Mouse (Mus musculus): ENCODE results near the gene Ctdspl2. TPM values are rescaled to one million over a fixed set of nuclear protein-coding genes. Genes with fewer than 3 reads are reported as not detected.
"Not testable (repeated sequence)": the region's sequence is repeated elsewhere in the genome, so short reads cannot be mapped to it uniquely, and the experiment has no call there.

Ctdspl2 gene
- 22.1 and 23.8 TPM in 2 replicates for polyA plus RNA-seq (2012; ENCODE audit: insufficient read depth, insufficient read length, missing spikeins)

DNA sequence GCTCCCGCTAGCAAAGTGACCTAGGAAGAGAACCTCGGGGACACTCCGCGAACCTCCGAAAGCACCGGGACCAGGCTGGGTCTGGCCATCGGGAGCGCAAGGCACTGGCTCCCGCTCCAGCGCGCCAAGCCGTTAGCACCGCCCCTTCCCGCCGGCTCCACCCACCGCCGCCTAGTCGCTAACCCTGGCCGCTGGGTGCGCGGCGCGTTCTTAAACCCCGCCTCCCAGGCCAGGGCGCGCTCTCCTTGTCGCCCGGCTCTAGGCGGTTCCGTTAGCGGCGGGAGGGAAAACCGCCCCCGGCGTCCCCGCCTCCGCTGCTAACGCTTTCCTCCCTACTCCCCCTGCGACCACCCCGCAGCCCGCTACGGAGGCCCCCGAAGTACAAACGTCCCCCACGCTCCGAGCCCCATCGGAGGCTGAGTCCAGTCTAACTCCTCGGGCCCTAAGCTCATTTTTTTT is at the start of gene Ctdspl2, which contains the start of gene Mageb3:
TSS of gene Ctdspl2 (plus strand) at position 237 of the 459 bp plus-strand sequence.
TSS of gene Mageb3 (minus strand) at position 328 of the 459 bp plus-strand sequence.
- H3K4me1 ChIP-seq (ENCODE audit: control insufficient read depth, insufficient read depth, low read length): peaks cover 8% of the 10 kb centered on the region
- peak within 1 kb of the TSS; percentile 94 for H3K27ac ChIP-seq (ENCODE audit: insufficient read depth, low read depth, low read length)
- peak within 1 kb of the TSS; percentile 100 for H3K4me3 ChIP-seq (ENCODE audit: insufficient read depth, low read length)
- no peak for TF ChIP-seq POLR2A (IDR thresholded peaks at IDR 0.05; ENCODE audit: borderline replicate concordance, low read depth, low read length)
- no peak for TF ChIP-seq CTCF (IDR thresholded peaks at IDR 0.05; ENCODE audit: low read depth, low read length)

DNA sequence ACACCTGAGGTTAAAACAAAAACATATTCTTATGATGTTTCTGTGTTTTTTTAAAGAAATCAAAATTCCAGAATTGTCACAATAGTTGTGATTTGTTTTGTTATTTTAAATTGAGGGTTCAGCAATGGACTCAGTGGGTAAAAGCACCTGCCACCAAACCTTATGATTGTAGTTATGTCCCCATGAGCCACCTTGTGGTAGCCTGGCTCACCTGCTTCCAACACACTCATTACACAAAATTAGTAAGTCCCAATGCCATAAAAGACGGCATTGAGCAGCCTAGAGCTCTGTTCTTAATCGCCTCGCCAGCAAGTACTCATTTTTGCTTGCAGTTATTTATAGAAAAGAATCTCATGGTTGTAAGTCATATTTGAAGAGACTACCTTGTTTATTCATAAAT is 45.8 kb upstream of the Ctdspl2 start:
- Histone ChIP-seq H3K27ac (ENCODE audit: insufficient read depth, low read depth, low read length) (no peak overlapping the region), H3K4me3 (ENCODE audit: insufficient read depth, low read length) (no peak overlapping the region), H3K4me1 (ENCODE audit: control insufficient read depth, insufficient read depth, low read length) (no peaks in the 10 kb centered on the region; the same call in 1 of the 2 replicates)
- TF ChIP-seq POLR2A (IDR thresholded peaks at IDR 0.05; ENCODE audit: borderline replicate concordance, low read depth, low read length): no peak
- no peak for TF ChIP-seq CTCF (IDR thresholded peaks at IDR 0.05; ENCODE audit: low read depth, low read length)

DNA sequence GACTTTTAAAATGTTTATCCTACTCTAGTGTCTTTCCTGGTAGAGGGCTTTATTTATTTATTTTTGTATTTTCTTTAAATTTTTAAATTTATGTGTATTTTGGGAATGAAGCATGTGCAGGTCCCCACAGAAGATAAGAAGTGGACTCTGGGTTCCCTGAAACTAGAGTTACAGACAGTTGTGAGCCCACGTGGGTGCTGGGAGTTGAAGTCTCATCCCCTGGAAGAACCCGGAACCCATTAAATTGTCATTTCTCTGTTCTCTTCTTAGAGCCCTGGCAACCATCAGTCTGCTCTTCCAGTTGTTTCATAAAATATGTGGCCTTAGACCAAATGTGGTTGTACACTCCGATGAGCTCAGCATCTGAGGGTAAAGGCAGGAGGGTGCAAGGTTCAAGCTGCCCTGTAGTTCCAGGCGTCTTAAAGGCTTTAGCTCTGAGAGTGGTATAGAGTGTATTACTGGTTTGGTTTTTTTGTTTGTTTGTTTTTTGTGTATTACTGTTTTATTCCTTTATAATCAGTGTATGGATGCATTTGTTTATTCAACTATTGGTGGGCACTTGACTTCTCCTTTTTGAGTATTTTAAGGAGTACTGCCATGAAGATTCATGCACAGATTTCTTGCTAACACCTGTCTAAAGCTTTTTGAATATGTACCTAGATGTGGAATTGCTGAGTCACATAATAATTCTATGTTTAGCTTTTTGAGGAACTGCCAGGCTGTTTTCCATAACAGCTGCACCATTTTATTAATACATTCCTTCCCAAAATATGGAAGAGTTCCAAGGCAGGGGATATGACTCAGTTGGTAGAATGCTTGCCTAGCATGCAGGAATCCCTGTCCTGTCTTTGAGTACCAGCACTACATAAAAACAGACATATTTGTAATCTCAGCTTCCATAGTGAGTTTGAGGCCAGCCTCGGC is 39.5 kb upstream of the Ctdspl2 start:
- no peak overlapping the region for H3K27ac ChIP-seq (ENCODE audit: insufficient read depth, low read depth, low read length)
- H3K4me1 ChIP-seq (ENCODE audit: control insufficient read depth, insufficient read depth, low read length): peaks cover 5% of the 10 kb centered on the region
- H3K4me3 ChIP-seq (ENCODE audit: insufficient read depth, low read length): no peak overlapping the region
- no peak for TF ChIP-seq POLR2A (IDR thresholded peaks at IDR 0.05; ENCODE audit: borderline replicate concordance, low read depth, low read length)
- no peak for TF ChIP-seq CTCF (IDR thresholded peaks at IDR 0.05; ENCODE audit: low read depth, low read length)

DNA sequence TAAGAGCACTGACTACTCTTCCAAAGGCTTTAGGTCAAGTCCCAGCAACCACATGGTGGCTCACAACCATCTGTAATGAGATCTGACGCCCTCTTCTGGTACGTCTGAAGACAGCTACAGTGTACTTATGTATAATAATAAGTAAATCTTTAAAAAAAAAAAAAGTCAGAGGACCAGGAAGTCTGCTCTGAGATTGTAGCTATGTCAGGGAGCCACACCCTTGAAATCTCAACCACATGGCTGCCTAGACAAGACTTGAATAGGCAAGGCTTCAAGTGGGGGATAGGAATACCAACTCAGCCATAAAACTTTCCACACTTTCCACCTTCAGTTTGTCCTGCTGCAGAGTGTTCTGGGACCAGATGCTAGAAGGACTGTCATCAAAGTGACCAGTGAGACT is 18.2 kb upstream of the Ctdspl2 start:
- not testable (repeated sequence) for H3K4me3 ChIP-seq (ENCODE audit: insufficient read depth, low read length); H3K27ac ChIP-seq (ENCODE audit: insufficient read depth, low read depth, low read length); H3K4me1 ChIP-seq (ENCODE audit: control insufficient read depth, insufficient read depth, low read length)

DNA sequence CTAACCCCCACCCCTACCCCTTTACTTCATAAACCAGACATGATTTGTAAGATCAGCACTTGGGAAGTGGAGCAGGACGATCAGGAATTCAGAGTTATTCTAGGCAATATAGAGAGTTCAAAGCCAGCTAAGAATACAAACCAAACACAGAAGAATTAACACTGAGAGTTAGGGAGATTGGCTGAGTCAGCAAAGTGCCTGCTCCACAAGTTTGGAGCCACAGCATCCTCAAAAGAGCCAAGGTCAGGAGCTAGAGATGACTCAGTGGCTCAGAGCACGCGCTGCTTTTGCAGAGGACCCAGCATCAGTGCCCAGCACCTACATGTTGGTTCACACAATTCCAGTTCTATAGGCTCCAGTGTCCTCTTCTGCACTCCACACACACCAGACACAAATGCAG is 12.4 kb upstream of the Ctdspl2 start:
- no peak overlapping the region for H3K27ac ChIP-seq (ENCODE audit: insufficient read depth, low read depth, low read length)
- TF ChIP-seq POLR2A (IDR thresholded peaks at IDR 0.05; ENCODE audit: borderline replicate concordance, low read depth, low read length) (no peak), CTCF (IDR thresholded peaks at IDR 0.05; ENCODE audit: low read depth, low read length) (no peak)
- H3K4me3 ChIP-seq (ENCODE audit: insufficient read depth, low read length): no peak overlapping the region

DNA sequence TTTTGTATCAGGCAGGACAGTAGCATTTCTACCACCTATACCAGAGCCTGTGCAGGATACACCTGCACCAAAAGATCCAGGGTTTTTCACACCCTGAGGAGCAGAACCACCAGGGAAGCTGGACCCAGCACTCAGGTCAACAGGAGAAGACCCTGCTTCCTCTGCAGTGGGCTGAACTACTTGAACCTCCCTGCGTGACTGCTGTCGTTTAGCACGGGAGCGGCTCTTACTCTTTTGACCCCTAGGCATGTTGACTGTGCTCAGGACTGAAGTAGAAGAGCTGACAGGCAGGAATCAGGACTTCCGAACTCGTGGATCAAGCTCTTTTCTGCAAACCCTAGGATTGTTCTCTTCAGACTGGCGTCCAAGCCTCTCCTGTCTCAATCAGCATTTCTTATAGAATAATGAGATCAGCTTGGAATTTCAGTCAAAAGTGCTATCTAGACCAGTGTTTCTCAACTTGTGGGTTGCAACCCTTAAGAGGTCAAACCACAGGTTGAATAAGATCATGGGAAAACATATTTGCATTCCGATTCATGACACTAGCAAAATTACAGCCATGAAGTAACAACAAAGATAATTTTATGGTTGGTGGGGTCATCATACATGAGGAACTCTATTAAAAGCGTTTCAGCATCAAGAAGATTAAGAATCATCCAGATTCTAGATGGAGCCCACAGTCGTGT is 687 bp upstream of the Ctdspl2 start:
- peak overlapping the region; percentile 44 for H3K27ac ChIP-seq (ENCODE audit: insufficient read depth, low read depth, low read length)
- TF ChIP-seq POLR2A (IDR thresholded peaks at IDR 0.05; ENCODE audit: borderline replicate concordance, low read depth, low read length) (no peak), CTCF (IDR thresholded peaks at IDR 0.05; ENCODE audit: low read depth, low read length) (no peak)
- H3K4me3 ChIP-seq (ENCODE audit: insufficient read depth, low read length): peak overlapping the region; percentile 100
- peaks cover 9% of the 10 kb centered on the region for H3K4me1 ChIP-seq (ENCODE audit: control insufficient read depth, insufficient read depth, low read length)

More for the DNA sequence above, 12.4 kb upstream of the Ctdspl2 start:
- no peaks in the 10 kb centered on the region for H3K4me1 ChIP-seq (ENCODE audit: control insufficient read depth, insufficient read depth, low read length)

DNA sequence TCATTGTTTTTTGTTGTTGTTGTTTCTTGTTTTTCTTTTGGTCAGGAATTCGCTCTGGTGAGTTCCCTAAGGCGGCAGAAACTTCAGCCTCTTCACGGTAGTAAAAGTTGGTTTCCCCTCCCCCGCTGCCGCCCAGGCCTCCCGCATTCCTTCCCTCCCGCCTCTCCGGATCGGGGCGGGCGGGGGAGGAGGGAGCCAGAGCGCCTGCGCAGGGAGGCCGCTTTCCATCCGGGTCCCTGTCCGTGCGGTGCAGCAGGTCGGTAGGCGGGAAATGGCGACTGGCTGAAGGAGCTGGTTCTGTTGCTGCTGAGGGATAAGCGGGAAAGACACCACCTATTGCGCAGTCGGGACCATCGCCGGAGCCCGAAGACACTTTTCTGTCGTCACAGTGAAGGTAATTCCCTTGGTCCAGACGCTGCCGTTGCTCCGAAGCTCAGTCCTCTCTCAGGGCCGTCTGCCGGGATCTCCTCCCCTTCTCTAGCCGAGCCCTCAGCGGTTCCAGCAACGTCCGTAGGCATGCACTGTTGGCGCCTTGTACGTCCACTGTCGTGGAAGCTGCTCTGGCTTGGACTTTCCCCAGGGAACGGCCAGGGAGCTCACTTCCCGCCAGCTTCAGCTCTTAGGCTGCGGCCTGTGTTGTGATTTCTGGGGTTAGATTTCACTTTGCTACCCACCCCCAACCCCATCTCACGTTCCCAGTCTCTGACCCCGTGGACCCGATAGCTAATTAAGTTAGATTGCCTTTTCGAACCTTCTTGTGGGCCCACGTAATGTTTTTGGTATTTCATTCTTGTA is 620 bp downstream of the Ctdspl2 start:
- TF ChIP-seq CTCF (IDR thresholded peaks at IDR 0.05; ENCODE audit: low read depth, low read length) (no peak), POLR2A (IDR thresholded peaks at IDR 0.05; ENCODE audit: borderline replicate concordance, low read depth, low read length) (no peak)
- Histone ChIP-seq H3K4me1 (ENCODE audit: control insufficient read depth, insufficient read depth, low read length) (peaks cover 8% of the 10 kb centered on the region), H3K27ac (ENCODE audit: insufficient read depth, low read depth, low read length) (peak overlapping the region; percentile 94), H3K4me3 (ENCODE audit: insufficient read depth, low read length) (peak overlapping the region; percentile 100)

DNA sequence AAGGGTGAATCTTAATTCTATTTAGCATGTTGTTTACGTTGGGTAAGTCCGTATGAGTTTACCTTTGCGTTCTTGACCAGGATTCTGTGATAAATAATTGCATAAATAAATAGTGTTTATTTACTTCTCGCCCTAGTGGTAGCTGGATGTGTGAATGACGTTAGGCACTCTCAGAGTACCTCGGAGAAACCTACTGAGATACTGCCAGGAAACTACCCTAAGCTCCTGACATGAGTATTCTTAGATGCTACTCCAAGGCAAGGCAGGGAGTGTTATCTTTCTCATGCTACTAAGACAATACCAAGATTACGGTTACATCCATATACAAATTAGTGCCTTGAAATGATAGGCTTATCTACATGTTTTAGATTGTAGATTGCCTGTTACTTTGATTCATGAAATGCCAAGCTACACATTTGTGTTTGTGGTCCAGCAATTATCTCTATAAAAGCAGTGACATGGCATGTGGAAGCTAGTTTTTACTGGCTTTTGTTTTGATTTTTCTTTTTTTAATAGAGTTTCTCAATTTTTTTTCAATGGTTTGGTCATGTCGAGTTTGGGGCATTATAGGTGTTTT is 1.5 kb downstream of the Ctdspl2 start:
- H3K27ac ChIP-seq (ENCODE audit: insufficient read depth, low read depth, low read length): no peak overlapping the region
- H3K4me3 ChIP-seq (ENCODE audit: insufficient read depth, low read length): peak overlapping the region; percentile 100

DNA sequence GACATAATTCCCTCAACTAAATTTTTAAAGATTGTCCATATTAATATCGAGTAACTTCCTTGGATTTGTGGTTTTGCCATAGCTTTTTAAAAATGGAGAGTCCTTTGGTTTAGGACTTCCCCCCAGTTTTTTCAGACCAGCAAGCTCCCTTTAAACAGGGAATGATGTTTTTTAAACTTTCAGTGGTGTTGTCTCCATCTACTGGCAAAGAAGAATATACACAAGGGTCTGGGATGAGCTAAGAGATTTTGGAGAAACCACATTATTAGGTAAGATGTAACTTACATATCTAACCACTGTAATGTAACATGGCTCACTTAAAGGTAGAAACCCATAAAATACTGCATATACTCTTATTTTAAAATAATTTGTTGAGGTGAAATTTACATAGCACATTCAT is 39.9 kb downstream of the Ctdspl2 start:
- no peak overlapping the region for H3K27ac ChIP-seq (ENCODE audit: insufficient read depth, low read depth, low read length)
- H3K4me3 ChIP-seq (ENCODE audit: insufficient read depth, low read length): no peak overlapping the region
- no peaks in the 10 kb centered on the region for H3K4me1 ChIP-seq (ENCODE audit: control insufficient read depth, insufficient read depth, low read length)
- no peak for TF ChIP-seq POLR2A (IDR thresholded peaks at IDR 0.05; ENCODE audit: borderline replicate concordance, low read depth, low read length)
- TF ChIP-seq CTCF (IDR thresholded peaks at IDR 0.05; ENCODE audit: low read depth, low read length): no peak

More for the DNA sequence above, 1.5 kb downstream of the Ctdspl2 start:
- TF ChIP-seq POLR2A (IDR thresholded peaks at IDR 0.05; ENCODE audit: borderline replicate concordance, low read depth, low read length): no peak
- TF ChIP-seq CTCF (IDR thresholded peaks at IDR 0.05; ENCODE audit: low read depth, low read length): no peak
- peaks cover 8% of the 10 kb centered on the region for H3K4me1 ChIP-seq (ENCODE audit: control insufficient read depth, insufficient read depth, low read length)

Measured in bone marrow macrophage, adult 2 months (primary cell).